Mouse (Mus musculus) heart, embryonic 14.5 days (tissue): Measurements from ENCODE around the gene Nog. TPM values are rescaled to one million over a fixed set of nuclear protein-coding genes. Genes with fewer than 3 reads are reported as not detected.
A peak's percentile ranks its signal among the peaks of the same experiment; 100 is the strongest.

Experiments
- ATAC-seq: fragments of 200-750 bp; cut with Nextera tagmentation; 2 replicates; pipeline ENCODE4 v1.8.0; 2017; ENCODE audit warnings: low read depth, moderate TSS enrichment; ENCODE audit not compliant: insufficient number of reproducible peaks, insufficient read depth, low FRiP score
- H3K27ac ChIP-seq, 2 experiments: fragments of 200-500 bp in 1 of 2; fragments of 300-500 bp in 1 of 2; sonication (generic) in 1 of 2; replicated peaks in 1 of 2; 2 replicates each; pipeline ENCODE4 v1.5.1; 2012 to 2014; ENCODE audit warnings: low read depth in 2 of 2, low read length in 2 of 2, control low read depth in 1 of 2, mild to moderate bottlenecking in 1 of 2, mixed read lengths in 1 of 2; ENCODE audit not compliant: control insufficient read depth in 1 of 2, insufficient read depth in 1 of 2
- H3K27me3 ChIP-seq: fragments of 300-500 bp; sonication (generic); 2 replicates; pipeline ENCODE4 v1.6.1; 2014; ENCODE audit warnings: mild to moderate bottlenecking, low read length, control low read depth; ENCODE audit not compliant: control insufficient read depth, insufficient read depth
- H3K36me3 ChIP-seq: fragments of 300-500 bp; sonication (generic); 2 replicates; pipeline ENCODE4 v1.6.1; 2014; ENCODE audit warnings: mild to moderate bottlenecking, control low read depth, low read length, mixed read lengths; ENCODE audit not compliant: control insufficient read depth, insufficient read depth
- H3K4me1 ChIP-seq, 2 experiments: fragments of 200-500 bp in 1 of 2; fragments of 300-500 bp in 1 of 2; sonication (generic) in 1 of 2; 2 replicates each; pipeline ENCODE4 v1.6.1; 2012 to 2014; ENCODE audit warnings: low read length in 2 of 2, control low read depth in 1 of 2, mixed read lengths in 1 of 2; ENCODE audit not compliant: control insufficient read depth in 2 of 2, insufficient read depth in 2 of 2
- H3K4me2 ChIP-seq: fragments of 300-500 bp; sonication (generic); 2 replicates; pipeline ENCODE4 v1.6.1; 2014; ENCODE audit warnings: mild to moderate bottlenecking, low read length
- H3K4me3 ChIP-seq, 2 experiments: fragments of 200-500 bp in 1 of 2; fragments of 300-500 bp in 1 of 2; sonication (generic) in 1 of 2; 2 replicates each; pipeline ENCODE4 v1.5.1; 2012 to 2014; ENCODE audit warnings: low read length in 2 of 2, mild to moderate bottlenecking in 2 of 2, control low read depth in 1 of 2, low read depth in 1 of 2, moderate library complexity in 1 of 2; ENCODE audit not compliant: control insufficient read depth in 1 of 2, insufficient read depth in 1 of 2
- H3K9ac ChIP-seq: fragments of 300-500 bp; sonication (generic); 2 replicates; pipeline ENCODE4 v1.6.1; 2014; ENCODE audit warnings: mild to moderate bottlenecking, low read length
- H3K9me3 ChIP-seq: fragments of 300-500 bp; sonication (generic); 2 replicates; pipeline ENCODE4 v1.6.1; 2016; ENCODE audit warnings: low read length, control low read depth; ENCODE audit not compliant: control insufficient read depth
- WGBS: fragments of 180-500 bp; shearing (Covaris S2); extraction: QIAGEN DNeasy Blood & Tissue Kit; methylation state at CpG from one replicate; pipeline ENCODE4 v1.1.7; 2014; 5-methylcytosine and 5-hydroxymethylcytosine counted together
- polyA plus RNA-seq: library from polyadenylated mRNA; unstranded; fragments of >200 nt; fragmentation: Nextera tagmentation; extraction: Ambion mirVana; gene quantifications from 2 replicates; pipeline ENCODE4 v1.2.1, GENCODE M21; 2014

The Nog gene
- polyA plus RNA-seq, 1 experiment from 2014 or later, result 0.88 TPM

GRCm38 (mm10) chr11:89267520-89267919, 34.6 kb downstream of the Nog start:
- H3K4me2 ChIP-seq, result no peak overlapping the region
- peaks cover 8 to 22% of the 10 kb centered on the region in 2 experiments for H3K4me1 ChIP-seq
- WGBS, result 87% methylated on average over 3 of the region's 3 CpGs
- H3K27me3 ChIP-seq, result no peaks in the 10 kb centered on the region
- no peak overlapping the region for H3K4me3 ChIP-seq
- H3K27ac ChIP-seq, result peak overlapping the region in 1 of 2 experiments; percentile 54; a peak in 2 of 4 replicates
- no peaks in the 10 kb centered on the region for H3K9me3 ChIP-seq
- no peak overlapping the region for H3K9ac ChIP-seq
- no peaks in the 10 kb centered on the region for H3K36me3 ChIP-seq
- ATAC-seq, result no peak

- no peaks in the 10 kb centered on the region for H3K36me3 ChIP-seq
- H3K4me2 ChIP-seq, result no peak overlapping the region
- no peak overlapping the region for H3K4me3 ChIP-seq
- H3K9me3 ChIP-seq, result no peaks in the 10 kb centered on the region
- H3K4me1 ChIP-seq, result peaks cover 8 to 22% of the 10 kb centered on the region in 2 experiments
- ATAC-seq, result no peak
- no peaks in the 10 kb centered on the region for H3K27me3 ChIP-seq
- H3K27ac ChIP-seq, result no peak overlapping the region
- WGBS, result 65% methylated on average over 4 of the region's 4 CpGs
- H3K9ac ChIP-seq, result no peak overlapping the region
Observed at GRCm38 (mm10) chr11:89265080-89265479, 37.1 kb downstream of the Nog start.

DNA sequence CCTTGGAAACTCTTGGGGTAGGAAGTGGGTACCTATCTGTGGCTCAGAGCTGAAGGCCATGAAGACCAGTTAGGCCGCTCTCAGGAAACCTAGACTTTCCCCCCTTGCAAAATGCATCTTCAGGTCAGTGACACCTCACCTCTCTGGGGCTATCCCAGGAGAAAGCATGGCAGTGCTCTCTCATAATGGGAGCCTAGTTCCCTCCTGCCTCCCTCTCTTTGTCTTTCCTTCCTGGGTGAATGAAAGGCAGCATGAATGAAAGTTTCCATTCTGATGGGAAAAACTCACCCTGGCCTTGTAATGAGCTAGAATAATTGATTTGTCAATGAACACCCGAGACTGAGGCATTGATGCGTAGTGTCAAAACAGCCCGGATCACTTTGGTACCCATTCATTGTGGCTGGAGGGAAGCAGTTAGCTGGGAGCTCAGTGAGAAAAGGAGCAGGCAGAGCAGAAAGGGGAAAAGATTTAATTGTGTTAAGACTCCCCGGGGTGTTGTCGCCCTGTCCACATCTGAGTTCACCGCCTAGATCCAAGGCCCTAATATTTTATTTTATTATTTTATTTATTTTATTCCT, 42.7 kb downstream of the Nog start:
- Histone ChIP-seq H3K4me2 (no peak overlapping the region), H3K9ac (no peak overlapping the region), H3K27ac (no peak overlapping the region), H3K27me3 (no peaks in the 10 kb centered on the region), H3K4me1 (peaks cover 8 to 12% of the 10 kb centered on the region in 2 experiments), H3K9me3 (no peaks in the 10 kb centered on the region), H3K36me3 (no peaks in the 10 kb centered on the region), H3K4me3 (no peak overlapping the region)
- 91% methylated on average over 7 of the region's 7 CpGs for WGBS
- no peak for ATAC-seq

GRCm38 (mm10) chr11:89257893-89258292, 44.2 kb downstream of the Nog start:
- Histone ChIP-seq H3K9ac (no peak overlapping the region), H3K4me3 (no peak overlapping the region), H3K27ac (0 out of 4 replicates have a peak overlapping the region, but pooled peaks of 1 of the 2 experiments have one; percentile 24), H3K27me3 (no peaks in the 10 kb centered on the region), H3K36me3 (no peaks in the 10 kb centered on the region), H3K9me3 (no peaks in the 10 kb centered on the region), H3K4me1 (peaks cover 9 to 10% of the 10 kb centered on the region in 2 experiments), H3K4me2 (no peak overlapping the region)
- 0 out of 2 replicates have a peak, but pooled peaks have one; percentile 25 for ATAC-seq
- WGBS, result 22% methylated on average over 2 of the region's 2 CpGs

GRCm38 (mm10) chr11:89253973-89254372, 48.2 kb downstream of the Nog start:
- ATAC-seq, result no peak
- H3K9me3 ChIP-seq, result no peaks in the 10 kb centered on the region
- peaks cover 9 to 13% of the 10 kb centered on the region in 2 experiments for H3K4me1 ChIP-seq
- no peak overlapping the region for H3K4me2 ChIP-seq
- no peak overlapping the region for H3K9ac ChIP-seq
- H3K4me3 ChIP-seq, result no peak overlapping the region
- no peaks in the 10 kb centered on the region for H3K27me3 ChIP-seq
- WGBS, result 76% methylated on average over 13 of the region's 13 CpGs
- H3K27ac ChIP-seq, result no peak overlapping the region
- H3K36me3 ChIP-seq, result no peaks in the 10 kb centered on the region

Other genes with a start within 250 kb of the Nog start
- 5.7 and 6.7 TPM in 2 replicates for gene Dgke, start 235.5 kb downstream of the Nog start, polyA plus RNA-seq
- gene Gm525, start 228.5 kb downstream of the Nog start, polyA plus RNA-seq, result not detected in 2 replicates